Mouse (Mus musculus) intestine, embryonic 16.5 days (tissue): Measurements from ENCODE around the gene Dazap1. TPM values are rescaled to one million over a fixed set of nuclear protein-coding genes. Genes with fewer than 3 reads are reported as not detected.
"Not testable (repeated sequence)": the region's sequence is repeated elsewhere in the genome, so short reads cannot be mapped to it uniquely, and the experiment has no call there.

ENCODE experiments used
- ATAC-seq: fragments of 200-750 bp; cut with Nextera tagmentation; 2 replicates; pipeline ENCODE4 v1.8.0; 2017; ENCODE audit warnings: moderate TSS enrichment, moderate library complexity
- H3K27ac ChIP-seq: fragments of 300-500 bp; sonication (generic); 2 replicates; pipeline ENCODE4 v1.5.1; 2014; ENCODE audit warnings: mild to moderate bottlenecking, low read length
- H3K27me3 ChIP-seq: fragments of 300-500 bp; sonication (generic); replicated peaks from 2 replicates; pipeline ENCODE4 v1.6.1; 2014; ENCODE audit warnings: low read length, control low read depth, mixed read lengths; ENCODE audit not compliant: control insufficient read depth, insufficient read depth
- H3K36me3 ChIP-seq: fragments of 300-500 bp; sonication (generic); 2 replicates; pipeline ENCODE4 v1.6.1; 2014; ENCODE audit warnings: low read length, control low read depth; ENCODE audit not compliant: control insufficient read depth, insufficient read depth
- H3K4me1 ChIP-seq: fragments of 300-500 bp; sonication (generic); 2 replicates; pipeline ENCODE4 v1.6.1; 2014; ENCODE audit warnings: low read length, control low read depth, mixed read lengths; ENCODE audit not compliant: control insufficient read depth, insufficient read depth
- H3K4me2 ChIP-seq: fragments of 300-500 bp; sonication (generic); 2 replicates; pipeline ENCODE4 v1.6.1; 2014; ENCODE audit warnings: low read depth, low read length, control low read depth
- H3K4me3 ChIP-seq: fragments of 300-500 bp; sonication (generic); 2 replicates; pipeline ENCODE4 v1.5.1; 2014; ENCODE audit warnings: mild to moderate bottlenecking, low read length
- H3K9ac ChIP-seq: fragments of 300-500 bp; sonication (generic); 2 replicates; pipeline ENCODE4 v1.6.1; 2014; ENCODE audit warnings: low read depth, low read length
- H3K9me3 ChIP-seq: fragments of 300-500 bp; sonication (generic); 2 replicates; pipeline ENCODE4 v1.6.1; 2016; ENCODE audit warnings: low read length, control low read depth; ENCODE audit not compliant: control insufficient read depth
- WGBS: fragments of 180-500 bp; shearing (Covaris S2); extraction: QIAGEN DNeasy Blood & Tissue Kit; methylation state at CpG from one replicate; pipeline ENCODE4 v1.1.7; 2014; 5-methylcytosine and 5-hydroxymethylcytosine counted together
- polyA plus RNA-seq: library from polyadenylated mRNA; unstranded; fragments of >200 nt; fragmentation: Nextera tagmentation; extraction: Ambion mirVana; gene quantifications from 2 replicates; pipeline ENCODE4 v1.2.1, GENCODE M21; 2015

Gene Dazap1
- polyA plus RNA-seq, 1 experiment from 2014 or later, result 36.8 TPM

DNA sequence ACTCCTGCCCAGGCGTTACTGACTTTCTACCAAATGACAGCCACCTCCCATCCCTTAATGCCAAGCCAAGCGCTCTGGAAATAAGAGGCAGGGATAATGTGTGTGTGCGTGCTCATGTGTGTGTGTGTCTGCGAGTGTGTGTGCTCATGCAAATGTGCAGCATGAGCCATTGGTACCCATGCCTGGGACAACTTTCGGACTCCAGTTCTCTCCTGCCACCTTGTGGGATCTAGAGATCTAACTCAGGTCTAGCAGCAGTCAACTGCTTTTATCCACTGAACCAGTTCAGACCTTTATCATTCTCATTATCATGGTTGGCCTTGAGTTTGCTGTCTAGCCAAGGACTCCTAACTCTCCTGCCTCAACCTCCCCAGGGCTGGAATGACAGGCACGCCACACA lies 13.4 kb upstream of the Dazap1 start:
- no peak overlapping the region for H3K4me3 ChIP-seq
- no peak overlapping the region for H3K9ac ChIP-seq
- ATAC-seq, result no peak
- WGBS, result 53% methylated on average over 6 of the region's 6 CpGs
- H3K9me3 ChIP-seq, result no peaks in the 10 kb centered on the region
- H3K27me3 ChIP-seq, result no peaks in the 10 kb centered on the region
- no peak overlapping the region for H3K27ac ChIP-seq
- no peak overlapping the region for H3K4me2 ChIP-seq
- H3K4me1 ChIP-seq, result peaks cover 13% of the 10 kb centered on the region
- peaks cover under 1% of the 10 kb centered on the region for H3K36me3 ChIP-seq

DNA sequence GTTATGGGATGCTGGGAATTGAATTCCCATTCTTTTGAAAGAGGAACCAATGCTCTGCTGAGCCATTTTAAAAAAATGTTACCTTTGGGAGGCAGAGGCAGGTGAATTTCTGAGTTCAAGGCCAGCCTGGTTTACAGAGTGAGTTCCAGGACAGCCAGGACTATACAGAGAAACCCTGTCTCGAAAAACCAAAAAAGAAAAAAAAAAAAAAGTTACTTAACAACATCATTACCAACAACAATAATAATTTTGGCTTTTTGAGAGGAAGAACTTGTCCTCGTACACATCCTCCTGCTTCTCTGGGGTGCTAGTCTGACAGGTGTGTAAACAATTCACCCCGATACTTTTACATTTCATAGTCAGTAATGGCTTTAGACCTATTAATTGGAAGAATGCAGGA lies 12.8 kb upstream of the Dazap1 start:
- Histone ChIP-seq H3K4me3 (peak overlapping the region; percentile 86), H3K4me2 (peak overlapping the region; percentile 44), H3K4me1 (peaks cover 13% of the 10 kb centered on the region)
- not testable (repeated sequence) for H3K9ac ChIP-seq, H3K36me3 ChIP-seq, H3K9me3 ChIP-seq, H3K27ac ChIP-seq, ATAC-seq, H3K27me3 ChIP-seq
- WGBS, result 35% methylated on average over 3 of the region's 3 CpGs

DNA sequence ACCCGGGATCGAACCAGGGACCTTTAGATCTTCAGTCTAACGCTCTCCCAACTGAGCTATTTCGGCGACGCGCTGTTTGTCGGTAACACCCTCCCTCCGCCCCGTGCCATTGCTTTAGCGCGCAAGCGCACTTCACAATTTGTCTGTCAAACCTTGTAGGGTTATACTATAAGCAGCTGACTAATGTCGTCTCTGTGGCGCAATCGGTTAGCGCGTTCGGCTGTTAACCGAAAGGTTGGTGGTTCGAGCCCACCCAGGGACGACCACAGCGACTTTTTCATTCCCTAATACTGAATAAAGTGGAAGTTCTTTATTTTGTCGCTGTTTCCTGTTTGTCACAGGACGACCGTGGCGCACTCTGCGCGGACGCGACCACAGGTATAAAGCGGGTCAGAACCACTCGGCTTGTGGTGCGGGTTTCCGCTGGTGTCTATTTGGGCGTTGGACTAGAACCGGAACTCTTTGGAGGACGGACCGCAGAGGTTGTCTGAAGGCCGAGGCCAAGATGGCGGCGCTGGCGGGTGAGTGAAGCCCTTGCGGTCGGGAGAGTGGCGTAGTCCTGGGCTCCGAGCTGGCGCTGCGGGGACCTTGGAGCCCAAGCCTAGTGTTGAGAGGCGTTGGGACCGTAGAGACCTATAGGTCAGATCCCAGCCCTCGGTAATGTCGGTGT lies 12.2 kb upstream of the Dazap1 start, which contains the start of gene Ndufs7:
TSS of gene Ndufs7 (plus strand) at position 151 of the 670 bp plus-strand sequence.
- peak; percentile 92 for ATAC-seq
- peaks cover under 1% of the 10 kb centered on the region; the same call in 1 of the 2 replicates for H3K36me3 ChIP-seq
- peaks cover 13% of the 10 kb centered on the region for H3K4me1 ChIP-seq
- under 1% methylated on average over 53 of the region's 53 CpGs for WGBS
- peak within 1 kb of the TSS; percentile 86 for H3K4me3 ChIP-seq
- H3K9me3 ChIP-seq, result no peaks in the 10 kb centered on the region
- peak within 1 kb of the TSS; percentile 90 for H3K9ac ChIP-seq
- peak within 1 kb of the TSS; percentile 79 for H3K4me2 ChIP-seq
- peak within 1 kb of the TSS; percentile 96 for H3K27ac ChIP-seq
- no peaks in the 10 kb centered on the region for H3K27me3 ChIP-seq

DNA sequence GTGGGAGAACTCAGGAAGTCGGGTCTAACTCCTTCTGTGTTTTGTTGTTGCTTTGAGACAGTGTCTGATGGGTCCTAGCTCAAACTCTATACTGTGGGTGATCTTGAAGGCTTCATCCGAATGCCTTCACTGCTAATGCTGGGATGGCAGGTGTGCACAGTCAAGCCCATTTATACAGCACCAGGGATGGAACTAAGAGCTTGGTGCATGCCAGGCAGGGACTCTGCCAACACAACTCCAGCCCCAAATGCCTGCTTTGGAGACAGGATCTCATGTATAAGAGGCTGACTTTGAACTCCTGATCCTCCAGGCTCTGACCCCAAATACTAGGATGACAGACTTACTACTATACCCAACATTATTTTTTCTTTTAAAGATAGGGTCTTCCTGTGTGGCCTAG lies 11.2 kb upstream of the Dazap1 start:
- H3K27me3 ChIP-seq, result no peaks in the 10 kb centered on the region
- peaks cover 10% of the 10 kb centered on the region for H3K36me3 ChIP-seq
- H3K9ac ChIP-seq, result peak overlapping the region; percentile 90
- WGBS, result 33% methylated on average over 2 of the region's 2 CpGs
- peak overlapping the region; percentile 79 for H3K4me2 ChIP-seq
- ATAC-seq, result no peak
- H3K4me1 ChIP-seq, result peaks cover 13% of the 10 kb centered on the region
- H3K4me3 ChIP-seq, result peak overlapping the region; percentile 86
- no peaks in the 10 kb centered on the region for H3K9me3 ChIP-seq
- peak overlapping the region; percentile 96 for H3K27ac ChIP-seq

DNA sequence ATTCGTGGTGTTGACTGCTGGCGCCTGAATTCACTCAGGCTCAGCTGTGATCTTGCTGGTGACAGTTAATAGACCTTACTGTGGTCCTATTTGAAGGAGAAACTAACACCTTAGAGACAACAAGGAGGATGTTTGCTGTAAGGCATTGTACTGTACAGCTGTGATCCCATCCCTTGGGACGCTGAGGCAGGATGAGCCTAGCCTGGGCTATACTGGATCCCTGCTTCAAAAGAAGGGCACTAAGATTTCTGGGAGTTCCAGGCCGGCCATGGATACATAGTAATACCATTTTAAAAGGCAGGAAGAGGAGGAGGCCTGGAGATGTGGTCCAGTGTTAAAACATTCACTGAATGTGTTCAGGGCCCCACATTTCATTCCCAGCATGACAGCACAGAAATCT lies 10.7 kb upstream of the Dazap1 start:
- H3K9ac ChIP-seq, result peak overlapping the region; percentile 90; the same call in 1 of the 2 replicates
- H3K4me3 ChIP-seq, result peak overlapping the region; percentile 86
- WGBS, result 79% methylated on average over 4 of the region's 4 CpGs

DNA sequence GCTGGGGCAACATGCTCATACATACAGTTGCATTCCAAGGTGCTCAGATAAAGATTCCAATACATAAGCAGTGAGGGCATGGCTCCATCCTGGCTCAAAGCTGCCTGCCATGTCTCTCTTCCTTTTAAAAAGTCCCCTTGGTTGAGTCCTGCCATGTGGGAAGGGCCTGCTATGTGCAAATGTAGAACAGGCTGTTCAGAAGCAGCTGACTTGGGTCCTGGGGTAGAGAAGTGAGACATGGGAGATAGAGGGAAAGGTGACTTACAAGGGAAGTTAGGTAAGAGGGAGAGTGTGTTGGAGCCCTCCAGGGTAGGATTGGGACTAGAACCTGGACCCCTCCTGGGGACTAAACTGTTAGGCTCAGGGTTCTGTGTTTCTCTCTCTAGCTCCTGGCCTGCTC lies 9.3 kb upstream of the Dazap1 start:
- H3K27me3 ChIP-seq, result no peaks in the 10 kb centered on the region
- no peak for ATAC-seq
- H3K27ac ChIP-seq, result no peak overlapping the region
- H3K4me1 ChIP-seq, result peaks cover 10% of the 10 kb centered on the region
- no peaks in the 10 kb centered on the region for H3K9me3 ChIP-seq
- no peak overlapping the region for H3K4me3 ChIP-seq
- H3K9ac ChIP-seq, result no peak overlapping the region; the same call in 1 of the 2 replicates
- no peak overlapping the region for H3K4me2 ChIP-seq
- peaks cover 15% of the 10 kb centered on the region for H3K36me3 ChIP-seq

More for the DNA sequence above, 10.7 kb upstream of the Dazap1 start:
- H3K4me2 ChIP-seq, result peak overlapping the region; percentile 79
- H3K36me3 ChIP-seq, result peaks cover 11% of the 10 kb centered on the region
- no peaks in the 10 kb centered on the region for H3K9me3 ChIP-seq
- ATAC-seq, result no peak
- H3K4me1 ChIP-seq, result peaks cover 10% of the 10 kb centered on the region
- H3K27ac ChIP-seq, result no peak overlapping the region
- no peaks in the 10 kb centered on the region for H3K27me3 ChIP-seq

DNA sequence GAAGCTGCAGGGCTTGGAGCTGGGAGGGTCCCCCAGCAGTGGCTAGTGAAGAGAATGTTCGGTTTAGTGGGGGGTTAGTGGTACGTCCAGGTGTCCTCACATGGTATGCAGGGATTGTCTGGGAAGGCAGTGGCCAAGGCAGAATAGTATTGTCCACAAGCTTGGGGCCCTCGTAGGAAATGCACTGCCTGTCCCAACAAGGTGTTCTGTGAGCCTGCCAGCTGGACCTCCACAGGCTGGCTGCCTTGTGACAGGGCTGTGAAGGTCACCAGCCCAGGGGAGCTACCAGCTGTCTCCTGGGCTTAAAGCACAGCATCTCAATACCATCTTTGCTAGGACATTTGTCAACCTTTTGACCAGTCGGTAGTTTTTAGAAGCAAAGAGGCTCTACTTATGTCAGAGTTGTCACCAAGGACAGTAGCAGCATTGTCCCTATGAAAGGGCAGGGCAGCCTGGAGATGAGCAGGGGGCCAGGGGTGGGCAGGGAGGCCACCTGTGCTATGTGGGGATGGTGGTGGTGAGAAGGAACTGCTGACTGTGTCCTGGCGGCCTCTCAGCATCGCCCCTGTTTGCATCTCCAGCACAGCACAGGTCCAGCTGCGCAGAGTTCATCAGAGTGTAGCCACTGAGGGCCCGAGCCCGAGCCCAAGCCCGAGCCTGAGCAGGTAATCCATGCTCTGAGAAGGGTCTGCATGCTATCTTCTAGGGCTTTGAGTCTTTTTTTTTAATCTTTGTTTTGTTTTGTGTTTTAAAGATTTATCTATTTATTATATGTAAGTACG lies 8.6 kb upstream of the Dazap1 start:
- Histone ChIP-seq H3K4me2 (no peak overlapping the region), H3K9ac (no peak overlapping the region; the same call in 1 of the 2 replicates), H3K27ac (no peak overlapping the region), H3K4me1 (peaks cover 10% of the 10 kb centered on the region), H3K27me3 (no peaks in the 10 kb centered on the region), H3K36me3 (peaks cover 18% of the 10 kb centered on the region), H3K9me3 (no peaks in the 10 kb centered on the region), H3K4me3 (no peak overlapping the region)
- ATAC-seq, result no peak
- 91% methylated on average over 11 of the region's 11 CpGs for WGBS

DNA sequence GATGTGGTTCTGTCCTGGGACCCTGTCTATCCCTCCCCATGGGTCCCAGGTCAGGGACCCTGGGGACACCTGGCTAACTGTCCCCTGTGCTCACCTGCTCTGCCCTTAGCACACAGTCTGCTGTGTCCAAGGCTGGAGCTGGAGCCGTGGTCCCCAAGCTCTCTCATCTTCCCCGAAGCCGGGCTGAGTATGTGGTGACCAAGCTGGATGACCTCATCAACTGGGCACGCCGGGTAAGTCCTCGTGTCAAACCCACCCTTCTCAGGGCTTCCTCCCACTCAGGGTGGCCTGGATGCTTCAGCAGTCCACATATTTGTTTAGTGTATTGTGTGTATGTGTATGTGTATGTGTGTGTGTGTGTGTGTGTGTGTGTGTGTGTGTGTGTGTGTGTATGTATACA lies 7.7 kb upstream of the Dazap1 start:
- Histone ChIP-seq H3K9me3 (no peaks in the 10 kb centered on the region), H3K36me3 (peaks cover 20% of the 10 kb centered on the region), H3K4me2 (no peak overlapping the region), H3K9ac (no peak overlapping the region), H3K4me1 (peaks cover 8% of the 10 kb centered on the region), H3K27me3 (no peaks in the 10 kb centered on the region), H3K27ac (no peak overlapping the region), H3K4me3 (no peak overlapping the region)
- WGBS, result 73% methylated on average over 6 of the region's 6 CpGs
- ATAC-seq, result no peak

DNA sequence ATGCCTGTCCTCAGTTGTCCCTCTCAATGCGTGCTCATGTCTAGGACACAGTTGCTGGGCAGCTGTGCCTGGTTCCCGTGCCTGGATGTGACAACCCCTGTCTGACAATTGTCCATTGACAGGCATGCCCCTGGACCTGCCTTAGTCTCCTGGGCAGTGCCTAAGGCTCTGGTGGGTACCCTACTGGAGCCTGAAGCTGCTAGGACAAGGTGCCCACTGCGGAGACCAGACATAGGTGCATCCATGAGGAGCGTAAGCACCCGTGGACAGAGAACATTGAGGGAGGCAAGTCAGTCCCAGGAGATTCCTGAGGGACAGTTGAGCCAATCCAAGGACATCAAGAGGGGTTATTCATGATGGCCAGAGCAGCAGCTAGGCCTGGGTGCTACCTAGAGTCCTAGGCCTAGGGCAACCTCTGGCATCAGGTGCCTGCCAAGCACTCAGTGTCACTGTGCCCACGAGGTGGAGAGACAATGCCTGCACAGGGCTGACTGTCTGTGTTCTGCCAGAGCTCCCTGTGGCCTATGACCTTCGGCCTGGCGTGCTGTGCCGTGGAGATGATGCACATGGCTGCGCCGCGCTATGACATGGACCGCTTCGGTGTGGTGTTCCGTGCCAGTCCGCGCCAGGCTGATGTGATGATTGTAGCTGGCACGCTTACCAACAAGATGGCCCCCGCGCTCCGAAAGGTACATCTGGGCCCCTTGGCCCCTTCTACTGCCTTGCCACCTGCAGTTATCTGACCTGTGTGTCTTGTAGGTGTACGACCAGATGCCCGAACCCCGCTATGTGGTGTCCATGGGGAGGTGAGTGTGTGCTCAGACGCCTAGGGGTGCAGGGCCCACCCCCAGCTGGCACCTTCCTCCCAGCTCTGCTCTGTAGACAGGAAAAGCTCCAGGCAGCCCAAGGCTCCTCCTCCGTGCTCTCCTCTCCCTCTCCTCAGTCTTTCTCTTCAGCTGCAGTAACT lies 6.7 kb upstream of the Dazap1 start:
- H3K9me3 ChIP-seq, result no peaks in the 10 kb centered on the region
- H3K9ac ChIP-seq, result no peak overlapping the region
- no peak overlapping the region for H3K4me3 ChIP-seq
- WGBS, result 93% methylated on average over 26 of the region's 26 CpGs
- H3K27me3 ChIP-seq, result no peaks in the 10 kb centered on the region
- no peak for ATAC-seq
- peaks cover 27% of the 10 kb centered on the region for H3K36me3 ChIP-seq
- H3K27ac ChIP-seq, result no peak overlapping the region
- no peak overlapping the region for H3K4me2 ChIP-seq
- peaks cover 13% of the 10 kb centered on the region for H3K4me1 ChIP-seq
